Mouse (Mus musculus) lung, embryonic 14.5 days (tissue): ENCODE measurements around the gene Fbxl13. TPM values are rescaled to one million over a fixed set of nuclear protein-coding genes. Genes with fewer than 3 reads are reported as not detected.

Experiments
- ATAC-seq: fragments of 200-750 bp; cut with Nextera tagmentation; 2 replicates; pipeline ENCODE4 v1.8.0; 2017; ENCODE audit warnings: mild to moderate bottlenecking, moderate TSS enrichment, moderate library complexity; ENCODE audit not compliant: insufficient read depth
- DNase-seq: peaks from one replicate; pipeline ENCODE4 v3.0.0-alpha.2; 2015
- H3K27ac ChIP-seq: fragments of 300-500 bp; sonication (generic); 2 replicates; pipeline ENCODE4 v1.5.1; 2014; ENCODE audit warnings: low read depth, mild to moderate bottlenecking, moderate library complexity
- H3K27me3 ChIP-seq: fragments of 300-500 bp; sonication (generic); 2 replicates; pipeline ENCODE4 v1.6.1; 2014; ENCODE audit warnings: low read length, control low read depth; ENCODE audit not compliant: insufficient read depth
- H3K36me3 ChIP-seq: fragments of 300-500 bp; sonication (generic); 2 replicates; pipeline ENCODE4 v1.6.1; 2014; ENCODE audit warnings: control low read depth; ENCODE audit not compliant: insufficient read depth
- H3K4me1 ChIP-seq: fragments of 300-500 bp; sonication (generic); 2 replicates; pipeline ENCODE4 v1.6.1; 2014; ENCODE audit warnings: antibody characterized with exemption, control low read depth; ENCODE audit not compliant: insufficient read depth
- H3K4me2 ChIP-seq: fragments of 300-500 bp; sonication (generic); 2 replicates; pipeline ENCODE4 v1.6.1; 2014; ENCODE audit warnings: mild to moderate bottlenecking
- H3K4me3 ChIP-seq: fragments of 300-500 bp; sonication (generic); 2 replicates; pipeline ENCODE4 v1.5.1; 2014; ENCODE audit warnings: low read depth, low read length
- H3K9ac ChIP-seq: fragments of 300-500 bp; sonication (generic); 2 replicates; pipeline ENCODE4 v1.6.1; 2014
- H3K9me3 ChIP-seq: fragments of 300-500 bp; sonication (generic); 2 replicates; pipeline ENCODE4 v1.6.1; 2016; ENCODE audit warnings: low read depth, low read length, control low read depth
- CTCF ChIP-seq: IDR thresholded peaks from 2 replicates; pipeline ENCODE4 v1.5.1; 2016; ENCODE audit warnings: antibody characterized with exemption, low read depth
- WGBS: fragments of 180-500 bp; shearing (Covaris S2); extraction: QIAGEN DNeasy Blood & Tissue Kit; methylation state at CpG from one replicate; pipeline ENCODE4 v1.1.7; 2014; 5-methylcytosine and 5-hydroxymethylcytosine counted together
- polyA plus RNA-seq: library from polyadenylated mRNA; unstranded; fragments of >200 nt; fragmentation: Nextera tagmentation; extraction: Ambion mirVana; gene quantifications from 2 replicates; pipeline ENCODE4 v1.2.1, GENCODE M21; 2014

The Fbxl13 gene
- polyA plus RNA-seq, 1 experiment from 2014 or later = 0.50 TPM

- Histone ChIP-seq H3K9me3 (no peaks in the 10 kb centered on the region), H3K27me3 (no peaks in the 10 kb centered on the region), H3K4me3 (peak overlapping the region; percentile 13; the same call in 1 of the 2 replicates), H3K36me3 (peaks cover 13% of the 10 kb centered on the region; the same call in 1 of the 2 replicates), H3K4me1 (no peaks in the 10 kb centered on the region), H3K27ac (no peak overlapping the region), H3K9ac (no peak overlapping the region), H3K4me2 (peak overlapping the region; percentile 51)
- WGBS = 30% methylated on average over 23 of the region's 23 CpGs
- ATAC-seq (no peak; the same call in 1 of the 2 replicates), DNase-seq (peak; percentile 26)
- TF ChIP-seq CTCF = no peak
Observed at GRCm38 (mm10) chr5:21672812-21673635, 27.6 kb upstream of the Fbxl13 start.

GRCm38 (mm10) chr5:21669307-21669706 is 23.9 kb upstream of the Fbxl13 start:
- Histone ChIP-seq H3K9ac (no peak overlapping the region), H3K27ac (no peak overlapping the region), H3K4me3 (no peak overlapping the region), H3K9me3 (no peaks in the 10 kb centered on the region), H3K4me1 (no peaks in the 10 kb centered on the region), H3K36me3 (0 out of 2 replicates have a peak, but pooled peaks cover 1% of the 10 kb centered on the region), H3K27me3 (no peaks in the 10 kb centered on the region), H3K4me2 (no peak overlapping the region)
- ATAC-seq (no peak), DNase-seq (no peak)
- WGBS = 84% methylated on average over 2 of the region's 2 CpGs
- TF ChIP-seq CTCF = no peak

- DNase-seq (peak; percentile 20), ATAC-seq (peak; percentile 83; the same call in 1 of the 2 replicates)
- H3K27me3 ChIP-seq = no peaks in the 10 kb centered on the region
- 37% methylated on average over 8 of the region's 8 CpGs for WGBS
- H3K9ac ChIP-seq = no peak overlapping the region
- TF ChIP-seq CTCF = 0 out of 2 replicates have a peak, but pooled peaks have one; percentile 21
- no peak overlapping the region for H3K4me3 ChIP-seq
- H3K36me3 ChIP-seq = peaks cover 14% of the 10 kb centered on the region; the same call in 1 of the 2 replicates
- H3K4me1 ChIP-seq = no peaks in the 10 kb centered on the region
- no peak overlapping the region for H3K4me2 ChIP-seq
- H3K9me3 ChIP-seq = no peaks in the 10 kb centered on the region
- H3K27ac ChIP-seq = no peak overlapping the region
Observed at GRCm38 (mm10) chr5:21667191-21668137, 22.0 kb upstream of the Fbxl13 start.

- Histone ChIP-seq H3K9me3 (no peaks in the 10 kb centered on the region), H3K27ac (no peak overlapping the region), H3K4me2 (no peak overlapping the region), H3K4me3 (no peak overlapping the region), H3K36me3 (peaks cover 37% of the 10 kb centered on the region), H3K4me1 (no peaks in the 10 kb centered on the region), H3K9ac (no peak overlapping the region), H3K27me3 (no peaks in the 10 kb centered on the region)
- DNase-seq (no peak), ATAC-seq (no peak)
- WGBS = 93% methylated on average over 11 of the region's 11 CpGs
- TF ChIP-seq CTCF = no peak
Observed at GRCm38 (mm10) chr5:21663081-21663480, 17.6 kb upstream of the Fbxl13 start.

DNA sequence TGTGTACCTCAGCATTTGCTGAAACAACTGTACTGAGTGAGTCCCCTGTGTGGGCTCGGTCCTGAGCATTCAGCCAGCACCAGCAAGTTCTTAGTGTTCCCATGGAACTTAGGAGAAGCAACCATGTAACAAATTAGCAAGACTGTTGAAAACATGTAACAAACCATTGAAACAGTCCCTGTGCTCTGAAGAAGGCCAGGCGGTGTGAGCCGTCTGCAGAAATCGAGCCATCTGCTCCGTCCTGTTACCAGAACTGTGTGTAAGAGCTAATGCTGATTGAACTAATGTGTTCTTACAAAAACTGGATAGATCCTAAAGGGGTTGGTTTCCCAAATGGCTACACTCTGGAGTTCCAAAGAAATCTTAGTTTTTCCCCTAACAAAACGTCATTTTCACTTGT is 15.4 kb upstream of the Fbxl13 start:
- H3K4me1 ChIP-seq = no peaks in the 10 kb centered on the region
- H3K27me3 ChIP-seq = no peaks in the 10 kb centered on the region
- no peaks in the 10 kb centered on the region for H3K9me3 ChIP-seq
- H3K36me3 ChIP-seq = peaks cover 42% of the 10 kb centered on the region
- 84% methylated on average over 6 of the region's 6 CpGs for WGBS
- no peak overlapping the region for H3K9ac ChIP-seq
- no peak for DNase-seq
- no peak overlapping the region for H3K4me3 ChIP-seq
- no peak for TF ChIP-seq CTCF
- H3K4me2 ChIP-seq = no peak overlapping the region
- ATAC-seq = no peak
- H3K27ac ChIP-seq = no peak overlapping the region

GRCm38 (mm10) chr5:21658623-21659395 is 13.4 kb upstream of the Fbxl13 start:
- Histone ChIP-seq H3K27me3 (no peaks in the 10 kb centered on the region), H3K4me1 (no peaks in the 10 kb centered on the region), H3K9ac (no peak overlapping the region), H3K27ac (no peak overlapping the region), H3K4me2 (no peak overlapping the region), H3K4me3 (no peak overlapping the region), H3K36me3 (peaks cover 45% of the 10 kb centered on the region), H3K9me3 (no peaks in the 10 kb centered on the region)
- 48% methylated on average over 11 of the region's 11 CpGs for WGBS
- TF ChIP-seq CTCF = peak; percentile 84
- ATAC-seq (peak; percentile 81), DNase-seq (peak; percentile 86)
